Mouse (Mus musculus) stomach, postnatal 0 days (tissue): Measurements from ENCODE around the gene Elobl. TPM values are rescaled to one million over a fixed set of nuclear protein-coding genes. Genes with fewer than 3 reads are reported as not detected.

ENCODE experiments used
- ATAC-seq: fragments of 200-750 bp; cut with Nextera tagmentation; 2 replicates; pipeline ENCODE4 v1.8.0; 2017; ENCODE audit not compliant: low FRiP score, low TSS enrichment
- DNase-seq: peaks from one replicate; pipeline ENCODE4 v3.0.0-alpha.2; 2016; ENCODE audit warnings: low spot score
- H3K27ac ChIP-seq: fragments of 300-500 bp; sonication (generic); replicated peaks from 2 replicates; pipeline ENCODE4 v1.5.1; 2014; ENCODE audit warnings: mild to moderate bottlenecking, control low read depth
- H3K27me3 ChIP-seq: fragments of 300-500 bp; sonication (generic); 2 replicates; pipeline ENCODE4 v1.6.1; 2014; ENCODE audit warnings: low read length; ENCODE audit not compliant: control insufficient read depth, insufficient read depth
- H3K36me3 ChIP-seq: fragments of 300-500 bp; sonication (generic); 2 replicates; pipeline ENCODE4 v1.6.1; 2014; ENCODE audit warnings: low read length, mixed read lengths; ENCODE audit not compliant: control insufficient read depth, insufficient read depth
- H3K4me1 ChIP-seq: fragments of 300-500 bp; sonication (generic); replicated peaks from 2 replicates; pipeline ENCODE4 v1.6.1; 2014; ENCODE audit warnings: antibody characterized with exemption; ENCODE audit not compliant: control insufficient read depth, insufficient read depth
- H3K4me2 ChIP-seq: fragments of 300-500 bp; sonication (generic); replicated peaks from 2 replicates; pipeline ENCODE4 v1.6.1; 2014; ENCODE audit warnings: low read depth, mild to moderate bottlenecking, control low read depth, moderate library complexity
- H3K4me3 ChIP-seq: fragments of 300-500 bp; sonication (generic); 2 replicates; pipeline ENCODE4 v1.5.1; 2014; ENCODE audit warnings: low read depth, low read length, control low read depth
- H3K9ac ChIP-seq: fragments of 300-500 bp; sonication (generic); 2 replicates; pipeline ENCODE4 v1.6.1; 2014; ENCODE audit warnings: mild to moderate bottlenecking, low read length, control low read depth, mixed read lengths
- H3K9me3 ChIP-seq: fragments of 300-500 bp; sonication (generic); 2 replicates; pipeline ENCODE4 v1.6.1; 2016; ENCODE audit warnings: low read length; ENCODE audit not compliant: control insufficient read depth
- CTCF ChIP-seq: IDR thresholded peaks from 2 replicates; pipeline ENCODE4 v1.5.1; 2016; ENCODE audit warnings: antibody characterized with exemption, low read depth, mild to moderate bottlenecking, moderate library complexity
- EP300 ChIP-seq: optimal IDR thresholded peaks from 2 replicates; pipeline ENCODE3; 2016; ENCODE audit warnings: antibody characterized with exemption
- WGBS: fragments of 180-500 bp; shearing (Covaris S2); extraction: QIAGEN DNeasy Blood & Tissue Kit; methylation state at CpG from one replicate; pipeline ENCODE4 v1.1.7; 2014; 5-methylcytosine and 5-hydroxymethylcytosine counted together
- polyA plus RNA-seq: library from polyadenylated mRNA; unstranded; fragments of >200 nt; fragmentation: Nextera tagmentation; extraction: Ambion mirVana; gene quantifications from 2 replicates; pipeline ENCODE4 v1.2.1, GENCODE M21; 2015

The Elobl gene
- polyA plus RNA-seq, 1 experiment from 2014 or later: not detected

DNA sequence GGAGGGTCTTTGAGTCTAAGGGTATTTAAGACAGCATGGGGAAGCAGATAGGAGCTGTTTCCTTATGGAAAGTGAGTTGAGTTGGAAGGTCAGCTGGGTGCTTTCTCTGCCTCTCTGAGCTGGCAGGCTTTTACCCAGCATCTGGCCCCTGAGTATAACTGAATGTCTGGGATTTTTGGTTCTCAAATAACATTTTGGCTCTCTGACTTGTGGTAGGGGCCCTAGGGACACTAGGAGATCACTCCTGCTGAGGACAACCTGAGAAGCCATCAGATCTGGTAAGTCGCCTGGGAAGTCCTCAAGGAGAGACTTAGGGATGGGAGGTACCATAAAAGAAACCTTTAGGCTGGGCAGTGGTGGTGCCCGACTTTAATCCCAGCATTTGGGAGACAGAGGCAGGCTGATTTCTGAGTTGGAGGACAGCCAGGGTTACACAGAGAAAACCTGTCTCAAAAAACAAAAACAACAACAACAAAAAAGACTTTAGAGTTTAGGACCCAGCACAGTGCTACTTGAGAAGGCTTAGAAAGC, 3.5 kb upstream of the Elobl start, which contains the start of gene Coil:
TSS of gene Coil (plus strand) at position 51 of the 531 bp plus-strand sequence.
- Histone ChIP-seq H3K27ac (no peak within 1 kb of the TSS), H3K9me3 (no peaks in the 10 kb centered on the region), H3K9ac (no peak within 1 kb of the TSS), H3K4me1 (no peaks in the 10 kb centered on the region; the same call in 1 of the 2 replicates), H3K4me2 (no peak within 1 kb of the TSS), H3K36me3 (no peaks in the 10 kb centered on the region), H3K27me3 (no peaks in the 10 kb centered on the region), H3K4me3 (no peak within 1 kb of the TSS)
- WGBS: 44% methylated on average over 2 of the region's 2 CpGs
- no peak for TF ChIP-seq EP300
- no peak for TF ChIP-seq CTCF
- no peak for ATAC-seq
- peak; percentile 40 for DNase-seq

DNA sequence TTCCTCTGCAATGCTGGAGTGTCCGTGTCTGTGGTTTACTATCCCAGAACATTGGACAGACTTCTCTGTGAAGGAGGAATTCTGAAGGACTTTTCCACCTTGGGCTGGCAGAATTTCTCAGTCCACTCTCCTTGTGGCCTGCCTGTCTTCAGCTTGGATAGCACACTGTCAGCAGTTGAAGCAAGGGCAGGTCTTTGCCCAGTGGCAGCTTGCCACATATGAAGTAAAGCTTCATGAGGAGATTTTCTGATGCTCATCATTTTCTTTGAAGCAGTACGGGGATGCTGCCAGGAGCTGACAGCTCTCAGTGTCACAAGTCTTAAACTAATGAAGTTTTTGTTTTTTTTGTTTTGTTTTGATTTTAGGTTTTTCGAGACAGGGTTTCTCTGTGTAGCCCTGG, 7.9 kb downstream of the Elobl start:
- TF ChIP-seq CTCF: no peak
- no peak for TF ChIP-seq EP300
- no peak overlapping the region for H3K4me3 ChIP-seq
- no peaks in the 10 kb centered on the region for H3K4me1 ChIP-seq
- no peaks in the 10 kb centered on the region for H3K36me3 ChIP-seq
- DNase-seq (no peak), ATAC-seq (no peak)
- H3K27ac ChIP-seq: no peak overlapping the region
- no peaks in the 10 kb centered on the region for H3K9me3 ChIP-seq
- WGBS: 76% methylated on average over 3 of the region's 3 CpGs
- no peak overlapping the region for H3K4me2 ChIP-seq
- no peak overlapping the region for H3K9ac ChIP-seq
- H3K27me3 ChIP-seq: no peaks in the 10 kb centered on the region

DNA sequence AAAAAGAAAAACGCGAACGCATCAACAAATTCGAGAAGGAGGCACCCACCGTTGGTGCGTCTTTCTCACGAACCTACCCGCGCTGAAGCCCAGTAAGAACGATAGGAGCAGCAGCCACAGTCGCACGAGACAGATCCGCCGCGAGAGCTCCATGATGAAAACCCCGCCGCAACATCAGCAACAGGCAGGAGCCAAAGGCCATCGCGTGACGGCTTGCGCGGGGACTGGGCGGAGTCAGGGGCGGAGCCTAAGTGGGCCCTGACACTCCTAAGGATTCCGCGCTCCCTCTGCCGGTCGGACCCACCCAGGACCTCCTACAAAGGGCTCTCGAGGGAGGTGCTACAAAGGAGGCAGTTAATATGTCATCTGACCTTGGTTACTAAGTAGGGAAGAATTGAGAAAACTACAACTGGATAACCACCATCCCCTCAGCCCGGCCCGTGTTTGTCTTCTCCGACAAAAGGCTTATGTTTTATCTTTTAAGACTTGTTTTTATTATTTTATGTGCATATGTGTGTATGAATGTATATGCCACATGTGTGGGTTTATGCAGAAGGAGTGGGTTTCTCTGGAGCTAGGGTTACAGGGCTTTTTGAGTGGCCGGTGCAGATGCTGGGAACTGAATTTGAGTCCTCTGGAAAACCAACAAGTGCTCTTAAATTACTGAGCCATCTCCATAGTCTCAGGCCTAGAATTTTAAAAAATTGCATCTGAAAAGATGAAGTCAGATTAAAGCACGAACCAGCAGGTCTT, 11.3 kb downstream of the Elobl start, which contains the start of gene Scpep1:
TSS of gene Scpep1 (minus strand) at position 249 of the 753 bp plus-strand sequence.
- no peaks in the 10 kb centered on the region for H3K27me3 ChIP-seq
- H3K4me2 ChIP-seq: peak within 1 kb of the TSS; percentile 58
- no peaks in the 10 kb centered on the region for H3K4me1 ChIP-seq
- no peaks in the 10 kb centered on the region for H3K9me3 ChIP-seq
- H3K36me3 ChIP-seq: 0 out of 2 replicates have a peak, but pooled peaks cover 2% of the 10 kb centered on the region
- DNase-seq (peak; percentile 98), ATAC-seq (peak; percentile 99)
- peak within 1 kb of the TSS; percentile 54 for H3K9ac ChIP-seq
- H3K27ac ChIP-seq: peak within 1 kb of the TSS; percentile 81
- 3% methylated on average over 34 of the region's 34 CpGs for WGBS
- peak within 1 kb of the TSS; percentile 52 for H3K4me3 ChIP-seq
- TF ChIP-seq EP300: no peak
- peak; percentile 91 for TF ChIP-seq CTCF

DNA sequence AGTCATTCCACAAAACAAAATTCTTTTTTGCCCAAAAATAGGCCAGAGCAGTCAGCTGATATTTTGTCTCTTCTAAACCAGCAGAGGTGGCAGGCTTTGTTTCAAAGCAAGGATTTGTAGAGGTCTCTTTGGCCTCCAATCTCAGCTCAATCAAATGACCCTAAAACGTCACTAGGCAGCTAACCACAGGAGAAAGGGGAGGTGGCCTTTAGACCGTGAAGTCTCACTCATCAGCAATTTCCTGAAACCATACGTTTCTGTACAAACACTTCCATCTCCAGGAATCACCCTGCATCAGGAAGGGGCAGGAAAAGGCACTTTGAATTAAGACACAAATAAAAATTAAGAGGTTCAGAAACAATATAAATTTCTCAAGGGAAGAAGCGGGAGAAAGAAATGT, 11.9 kb downstream of the Elobl start:
- no peaks in the 10 kb centered on the region for H3K27me3 ChIP-seq
- ATAC-seq (peak; percentile 53; the same call in 1 of the 2 replicates), DNase-seq (no peak)
- H3K9ac ChIP-seq: peak overlapping the region; percentile 54
- H3K4me1 ChIP-seq: no peaks in the 10 kb centered on the region
- H3K4me3 ChIP-seq: peak overlapping the region; percentile 52
- TF ChIP-seq CTCF: no peak
- TF ChIP-seq EP300: no peak
- H3K4me2 ChIP-seq: peak overlapping the region; percentile 58
- H3K36me3 ChIP-seq: 0 out of 2 replicates have a peak, but pooled peaks cover 2% of the 10 kb centered on the region
- peak overlapping the region; percentile 81 for H3K27ac ChIP-seq
- WGBS: under 1% methylated on average over 4 of the region's 4 CpGs
- H3K9me3 ChIP-seq: no peaks in the 10 kb centered on the region

DNA sequence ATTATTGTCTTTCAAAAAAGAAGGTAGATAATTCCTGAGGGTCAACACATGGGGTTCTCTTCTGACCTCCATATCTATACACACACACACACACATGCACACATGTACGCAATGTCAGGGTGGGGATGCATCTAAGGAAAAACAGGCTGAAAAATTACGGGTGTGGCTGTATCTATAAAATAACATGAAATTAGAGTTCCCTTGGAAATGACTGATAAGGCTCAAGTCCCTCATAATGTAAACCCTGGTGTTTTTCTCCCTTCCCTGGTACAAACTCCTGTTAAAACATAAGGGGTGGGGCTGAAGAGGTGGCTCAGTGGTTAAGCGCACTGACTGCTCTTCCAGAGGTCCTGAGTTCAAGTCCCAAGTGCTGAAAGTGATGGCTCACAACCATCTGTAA, 13.1 kb downstream of the Elobl start:
- Histone ChIP-seq H3K4me2 (no peak overlapping the region), H3K27me3 (no peaks in the 10 kb centered on the region), H3K27ac (no peak overlapping the region), H3K9me3 (no peaks in the 10 kb centered on the region), H3K36me3 (0 out of 2 replicates have a peak, but pooled peaks cover 5% of the 10 kb centered on the region), H3K4me1 (no peaks in the 10 kb centered on the region), H3K9ac (no peak overlapping the region), H3K4me3 (no peak overlapping the region)
- no peak for TF ChIP-seq CTCF
- no peak for TF ChIP-seq EP300
- no peak for ATAC-seq
- 83% methylated on average over 3 of the region's 3 CpGs for WGBS
- no peak for DNase-seq

DNA sequence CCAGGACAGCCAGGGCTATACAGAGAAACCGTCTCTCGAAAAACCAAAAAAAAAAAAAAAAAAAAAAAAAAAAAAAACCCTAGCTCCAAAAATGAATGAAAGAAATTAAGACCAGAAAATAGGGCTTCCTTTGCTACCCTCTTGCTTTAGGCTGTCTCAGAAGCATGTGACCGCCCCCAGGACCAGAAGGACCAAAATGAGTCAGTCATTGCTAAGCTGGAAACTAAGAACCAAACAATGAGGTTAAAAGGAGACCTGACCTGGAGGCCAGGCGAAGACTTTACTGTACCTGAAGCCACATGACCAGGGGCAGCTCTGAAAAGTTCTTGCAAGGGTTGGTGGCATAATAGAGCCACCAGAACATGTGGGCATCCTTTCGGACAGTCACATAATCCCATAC, 14.6 kb downstream of the Elobl start:
- Histone ChIP-seq H3K4me1 (no peaks in the 10 kb centered on the region), H3K4me3 (no peak overlapping the region), H3K9me3 (no peaks in the 10 kb centered on the region), H3K9ac (no peak overlapping the region), H3K27me3 (no peaks in the 10 kb centered on the region), H3K4me2 (no peak overlapping the region), H3K27ac (no peak overlapping the region), H3K36me3 (0 out of 2 replicates have a peak, but pooled peaks cover 5% of the 10 kb centered on the region)
- 88% methylated on average over 5 of the region's 5 CpGs for WGBS
- DNase-seq (no peak), ATAC-seq (no peak)
- TF ChIP-seq EP300 (no peak), CTCF (no peak)
